Mouse (Mus musculus) liver, embryonic 16.5 days (tissue): ENCODE measurements around the gene Gm17018. TPM values are rescaled to one million over a fixed set of nuclear protein-coding genes. Genes with fewer than 3 reads are reported as not detected.

ENCODE experiments used
- ATAC-seq: fragments of 200-750 bp; cut with Nextera tagmentation; 2 replicates; pipeline ENCODE4 v1.8.0; 2017; ENCODE audit warnings: low read depth, mild to moderate bottlenecking, moderate number of reproducible peaks, moderate library complexity
- H3K27ac ChIP-seq: fragments of 300-500 bp; sonication (generic); 2 replicates; pipeline ENCODE4 v1.5.1; 2014; ENCODE audit warnings: mild to moderate bottlenecking, low read length
- H3K27me3 ChIP-seq: fragments of 300-500 bp; sonication (generic); 2 replicates; pipeline ENCODE4 v1.6.1; 2014; ENCODE audit warnings: low read depth, low read length, mixed read lengths; ENCODE audit not compliant: control insufficient read depth, insufficient read depth
- H3K36me3 ChIP-seq: fragments of 300-500 bp; sonication (generic); 2 replicates; pipeline ENCODE4 v1.6.1; 2014; ENCODE audit warnings: mild to moderate bottlenecking; ENCODE audit not compliant: control insufficient read depth, insufficient read depth
- H3K4me1 ChIP-seq: fragments of 300-500 bp; sonication (generic); 2 replicates; pipeline ENCODE4 v1.6.1; 2014; ENCODE audit warnings: low read depth, low read length, mixed read lengths; ENCODE audit not compliant: control insufficient read depth
- H3K4me2 ChIP-seq: fragments of 300-500 bp; sonication (generic); 2 replicates; pipeline ENCODE4 v1.6.1; 2014; ENCODE audit warnings: low read depth, low read length, mixed read lengths
- H3K4me3 ChIP-seq: fragments of 300-500 bp; sonication (generic); 2 replicates; pipeline ENCODE4 v1.5.1; 2014; ENCODE audit warnings: low read depth, mild to moderate bottlenecking, low read length
- H3K9ac ChIP-seq: fragments of 300-500 bp; sonication (generic); 2 replicates; pipeline ENCODE4 v1.6.1; 2014; ENCODE audit warnings: low read depth, low read length
- H3K9me3 ChIP-seq: fragments of 300-500 bp; sonication (generic); replicated peaks from 2 replicates; pipeline ENCODE4 v1.6.1; 2016; ENCODE audit warnings: low read length; ENCODE audit not compliant: control insufficient read depth
- WGBS: fragments of 180-500 bp; shearing (Covaris S2); extraction: QIAGEN DNeasy Blood & Tissue Kit; methylation state at CpG from one replicate; pipeline ENCODE4 v1.1.7; 2014; ENCODE audit not compliant: insufficient replicate concordance; 5-methylcytosine and 5-hydroxymethylcytosine counted together
- polyA plus RNA-seq: library from polyadenylated mRNA; unstranded; fragments of >200 nt; fragmentation: Nextera tagmentation; extraction: Ambion mirVana; gene quantifications from 2 replicates; pipeline ENCODE4 v1.2.1, GENCODE M21; 2015

Gene Gm17018
- polyA plus RNA-seq, 1 experiment from 2014 or later, result 10.2 TPM

DNA sequence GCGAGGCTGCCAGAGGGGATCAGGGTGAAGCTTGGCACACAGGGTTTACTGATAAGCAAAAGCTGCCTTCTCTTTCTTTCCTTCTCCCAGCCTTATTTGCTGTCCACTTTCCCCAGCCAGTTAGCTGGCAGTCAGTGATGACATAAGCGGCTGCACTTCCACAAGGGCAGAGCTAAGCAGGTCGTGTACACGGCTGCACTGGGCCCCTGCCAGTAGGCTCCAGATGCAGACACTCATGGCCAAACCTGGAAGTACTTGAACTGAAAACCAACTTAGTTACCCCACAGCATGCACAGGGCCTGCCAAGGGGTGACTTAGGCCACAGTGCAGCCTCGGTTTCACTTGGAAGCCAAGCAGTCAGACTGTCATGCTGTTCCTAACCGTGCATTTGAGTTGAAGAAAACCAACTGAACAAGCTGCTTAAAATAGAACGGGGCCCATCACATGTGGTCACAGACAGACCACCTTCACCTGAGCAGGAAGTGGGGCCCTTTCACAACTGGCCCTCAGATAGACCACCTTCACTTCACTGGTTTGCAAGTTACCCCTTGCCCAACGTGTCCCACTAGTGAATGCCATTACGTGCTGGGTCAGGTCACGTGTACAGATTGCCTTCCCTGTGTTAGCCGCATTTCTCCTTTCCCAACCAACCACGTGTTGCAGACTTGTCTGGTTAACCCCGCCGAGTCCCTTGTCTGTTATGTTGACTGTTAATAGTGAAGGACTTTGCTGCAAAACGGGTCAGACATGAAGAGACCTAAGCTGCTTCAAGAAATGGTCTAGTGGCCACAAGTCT lies 30.0 kb upstream of the Gm17018 start:
- no peak for ATAC-seq
- H3K36me3 ChIP-seq, result peaks cover 33% of the 10 kb centered on the region
- no peak overlapping the region for H3K27ac ChIP-seq
- WGBS, result 37% methylated on average over 15 of the region's 15 CpGs
- no peak overlapping the region for H3K4me3 ChIP-seq
- no peaks in the 10 kb centered on the region for H3K9me3 ChIP-seq
- H3K4me2 ChIP-seq, result no peak overlapping the region
- H3K9ac ChIP-seq, result no peak overlapping the region
- H3K27me3 ChIP-seq, result no peaks in the 10 kb centered on the region
- H3K4me1 ChIP-seq, result peaks cover 11% of the 10 kb centered on the region

DNA sequence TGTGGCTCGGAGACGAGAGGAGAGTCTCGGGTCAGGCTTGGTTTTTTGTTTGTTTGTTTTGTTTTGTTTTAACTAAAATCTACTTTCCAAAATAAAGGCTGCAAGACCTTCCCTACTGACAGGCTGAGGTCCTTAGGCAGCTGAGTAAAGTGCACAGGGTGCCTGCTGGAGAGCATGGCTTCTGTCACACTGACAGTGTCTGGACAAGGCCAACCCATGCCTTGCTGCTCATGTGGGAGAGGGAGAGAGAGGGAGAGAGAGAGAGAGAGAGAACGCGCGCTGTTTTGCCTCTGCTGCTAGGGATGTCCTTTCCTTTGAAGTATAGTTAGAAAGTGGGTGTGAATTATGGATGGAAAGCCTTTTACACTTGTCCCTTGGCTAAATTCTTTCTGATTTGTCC lies 28.9 kb upstream of the Gm17018 start:
- no peak overlapping the region for H3K4me3 ChIP-seq
- H3K9me3 ChIP-seq, result no peaks in the 10 kb centered on the region
- WGBS, result 83% methylated on average over 6 of the region's 6 CpGs
- no peaks in the 10 kb centered on the region for H3K27me3 ChIP-seq
- ATAC-seq, result no peak
- peaks cover 11% of the 10 kb centered on the region for H3K4me1 ChIP-seq
- H3K4me2 ChIP-seq, result no peak overlapping the region
- H3K36me3 ChIP-seq, result peaks cover 30% of the 10 kb centered on the region
- no peak overlapping the region for H3K27ac ChIP-seq
- H3K9ac ChIP-seq, result no peak overlapping the region

DNA sequence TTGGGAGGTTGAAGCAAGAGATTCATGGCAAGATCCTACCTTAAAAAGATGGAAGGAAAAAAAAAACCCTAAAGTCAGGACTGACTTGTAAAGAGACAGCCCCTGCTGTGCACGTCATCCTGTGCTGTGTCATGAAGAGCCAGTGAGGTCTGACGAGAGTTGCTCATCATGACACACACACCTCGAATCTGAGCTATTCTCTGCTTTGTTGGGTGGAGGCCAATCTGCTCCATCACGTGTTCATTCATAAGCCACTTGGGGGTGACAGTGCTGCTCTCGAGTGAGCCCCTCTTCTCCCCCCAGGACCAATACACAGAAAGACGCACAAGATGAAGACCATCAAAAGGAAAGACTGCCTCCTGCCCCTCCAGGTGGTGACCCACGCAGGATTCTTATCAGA lies 26.8 kb upstream of the Gm17018 start:
- no peak overlapping the region for H3K9ac ChIP-seq
- H3K4me3 ChIP-seq, result no peak overlapping the region
- ATAC-seq, result no peak
- H3K27me3 ChIP-seq, result no peaks in the 10 kb centered on the region
- no peaks in the 10 kb centered on the region for H3K9me3 ChIP-seq
- no peak overlapping the region for H3K27ac ChIP-seq
- H3K4me2 ChIP-seq, result no peak overlapping the region
- peaks cover 12% of the 10 kb centered on the region for H3K4me1 ChIP-seq
- WGBS, result 49% methylated on average over 7 of the region's 7 CpGs
- peaks cover 11% of the 10 kb centered on the region for H3K36me3 ChIP-seq

DNA sequence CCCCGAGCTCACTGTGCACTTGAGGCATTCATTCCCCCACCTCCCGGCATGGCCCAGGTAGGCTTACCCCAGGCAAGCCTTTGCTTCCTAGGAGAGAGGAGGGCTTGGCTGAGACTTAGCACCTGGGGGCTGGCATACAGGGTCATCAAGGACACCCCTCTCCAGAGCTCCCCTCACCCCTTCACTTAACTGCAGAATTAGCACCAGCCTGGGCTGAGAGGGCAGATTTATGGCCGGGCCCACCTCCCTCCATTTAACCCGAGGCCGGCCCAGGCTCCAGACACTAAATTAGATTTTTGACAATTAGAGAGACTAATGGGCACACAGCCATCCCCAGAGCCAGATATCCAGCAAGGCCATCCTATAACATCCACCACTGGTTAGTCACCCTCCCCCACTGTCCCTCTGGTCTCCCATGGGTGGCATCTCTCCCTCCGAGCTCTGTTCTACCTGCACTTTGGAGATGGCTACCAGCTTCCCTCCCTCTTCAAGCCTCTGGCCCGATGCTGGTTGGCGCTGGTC lies 25.1 kb upstream of the Gm17018 start:
- no peak for ATAC-seq
- H3K36me3 ChIP-seq, result no peaks in the 10 kb centered on the region
- H3K27me3 ChIP-seq, result no peaks in the 10 kb centered on the region
- no peak overlapping the region for H3K27ac ChIP-seq
- no peak overlapping the region for H3K4me3 ChIP-seq
- WGBS, result 78% methylated on average over 8 of the region's 8 CpGs
- no peaks in the 10 kb centered on the region for H3K9me3 ChIP-seq
- H3K4me1 ChIP-seq, result peaks cover 9% of the 10 kb centered on the region
- H3K4me2 ChIP-seq, result no peak overlapping the region
- H3K9ac ChIP-seq, result no peak overlapping the region

DNA sequence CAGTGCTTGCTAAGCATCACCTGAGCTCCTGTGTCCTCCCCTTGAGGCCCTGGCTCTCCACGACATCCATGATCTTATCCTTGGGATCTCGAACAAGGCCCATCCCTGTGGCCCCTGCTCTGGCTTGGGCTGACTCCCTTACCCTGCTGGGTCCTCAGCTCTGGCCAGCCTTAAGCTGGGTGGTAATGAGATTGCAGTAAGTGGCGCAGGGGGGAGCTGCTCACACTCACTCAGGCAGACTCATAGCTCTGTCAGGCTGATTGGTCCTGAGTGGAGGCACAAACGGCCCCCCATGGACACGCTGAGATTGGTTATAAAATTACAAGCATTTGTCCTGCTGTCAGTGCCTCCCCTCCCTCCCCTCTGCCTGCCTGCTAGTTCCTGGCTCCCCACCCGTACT lies 24.5 kb upstream of the Gm17018 start:
- H3K4me1 ChIP-seq, result peaks cover 9% of the 10 kb centered on the region
- WGBS, result 54% methylated on average over 6 of the region's 6 CpGs
- H3K4me2 ChIP-seq, result no peak overlapping the region
- no peaks in the 10 kb centered on the region for H3K36me3 ChIP-seq
- no peak for ATAC-seq
- no peak overlapping the region for H3K9ac ChIP-seq
- peaks cover 2% of the 10 kb centered on the region for H3K27me3 ChIP-seq
- no peaks in the 10 kb centered on the region for H3K9me3 ChIP-seq
- H3K27ac ChIP-seq, result no peak overlapping the region
- no peak overlapping the region for H3K4me3 ChIP-seq

DNA sequence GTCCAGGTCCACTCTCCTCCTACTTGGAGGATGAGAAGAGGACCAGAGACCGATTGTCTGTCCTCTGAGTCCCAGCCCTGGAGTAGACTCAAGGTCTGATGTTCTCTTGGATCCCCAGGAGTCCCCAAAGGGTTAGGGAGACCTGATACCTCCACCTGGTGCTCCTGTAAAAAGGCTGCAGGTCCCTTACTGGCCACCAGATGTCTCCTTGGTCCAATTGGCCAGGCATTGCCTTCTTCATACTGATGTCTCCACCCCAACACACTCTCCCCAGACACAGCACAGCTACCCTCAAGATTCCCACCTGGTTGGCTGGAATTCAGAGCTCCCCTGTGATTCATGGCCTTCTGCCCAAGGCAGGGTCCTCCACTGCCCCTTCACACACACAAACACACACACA lies 22.9 kb upstream of the Gm17018 start:
- Histone ChIP-seq H3K9ac (no peak overlapping the region), H3K27me3 (peaks cover 16% of the 10 kb centered on the region), H3K36me3 (no peaks in the 10 kb centered on the region), H3K4me3 (no peak overlapping the region), H3K4me1 (peaks cover 13% of the 10 kb centered on the region), H3K4me2 (no peak overlapping the region), H3K27ac (no peak overlapping the region), H3K9me3 (no peaks in the 10 kb centered on the region)
- no peak for ATAC-seq
- 46% methylated on average over 1 of the region's 1 CpGs for WGBS

DNA sequence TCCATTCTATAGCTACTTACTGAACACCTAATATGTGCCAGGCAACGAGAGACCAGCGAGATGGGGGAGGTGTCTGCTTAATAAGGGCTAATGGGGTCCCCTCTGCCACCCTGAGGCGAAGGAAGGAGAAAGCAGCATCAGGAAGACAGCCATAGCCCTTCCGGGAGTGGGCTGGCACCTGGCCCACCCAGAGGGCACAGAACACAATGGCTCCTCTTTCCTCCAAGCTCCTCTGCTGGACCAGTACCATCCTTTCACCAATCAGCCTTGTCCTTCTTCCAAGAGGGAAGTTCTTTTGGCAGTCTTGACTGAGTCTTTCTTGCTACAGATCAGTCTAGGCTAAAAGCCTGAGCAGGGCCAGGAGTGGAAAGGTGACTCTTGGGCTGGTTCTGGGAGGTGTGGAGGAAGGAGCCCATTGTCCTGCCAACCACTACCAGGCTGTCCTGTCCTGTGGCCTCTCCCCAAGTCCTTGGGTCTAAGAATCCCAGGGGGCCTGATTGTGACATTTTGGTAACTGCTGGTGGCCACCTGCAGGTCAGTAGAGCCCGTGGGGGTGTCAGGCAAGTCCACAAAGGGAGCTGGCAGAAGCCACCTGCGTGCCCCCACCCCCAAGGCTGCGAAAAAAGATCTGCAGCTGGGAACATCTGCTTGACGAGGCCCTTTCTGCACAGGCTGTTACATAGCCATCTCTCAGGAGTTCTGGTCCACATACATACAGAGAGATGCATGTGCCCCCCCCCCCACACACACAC lies 19.6 kb upstream of the Gm17018 start:
- WGBS, result 38% methylated on average over 8 of the region's 8 CpGs
- H3K9ac ChIP-seq, result no peak overlapping the region
- no peaks in the 10 kb centered on the region for H3K9me3 ChIP-seq
- peak overlapping the region; percentile 73 for H3K4me2 ChIP-seq
- H3K27ac ChIP-seq, result no peak overlapping the region
- no peak for ATAC-seq
- H3K4me1 ChIP-seq, result peaks cover 22% of the 10 kb centered on the region
- peaks cover 29% of the 10 kb centered on the region for H3K27me3 ChIP-seq
- H3K4me3 ChIP-seq, result peak overlapping the region; percentile 47
- H3K36me3 ChIP-seq, result no peaks in the 10 kb centered on the region

DNA sequence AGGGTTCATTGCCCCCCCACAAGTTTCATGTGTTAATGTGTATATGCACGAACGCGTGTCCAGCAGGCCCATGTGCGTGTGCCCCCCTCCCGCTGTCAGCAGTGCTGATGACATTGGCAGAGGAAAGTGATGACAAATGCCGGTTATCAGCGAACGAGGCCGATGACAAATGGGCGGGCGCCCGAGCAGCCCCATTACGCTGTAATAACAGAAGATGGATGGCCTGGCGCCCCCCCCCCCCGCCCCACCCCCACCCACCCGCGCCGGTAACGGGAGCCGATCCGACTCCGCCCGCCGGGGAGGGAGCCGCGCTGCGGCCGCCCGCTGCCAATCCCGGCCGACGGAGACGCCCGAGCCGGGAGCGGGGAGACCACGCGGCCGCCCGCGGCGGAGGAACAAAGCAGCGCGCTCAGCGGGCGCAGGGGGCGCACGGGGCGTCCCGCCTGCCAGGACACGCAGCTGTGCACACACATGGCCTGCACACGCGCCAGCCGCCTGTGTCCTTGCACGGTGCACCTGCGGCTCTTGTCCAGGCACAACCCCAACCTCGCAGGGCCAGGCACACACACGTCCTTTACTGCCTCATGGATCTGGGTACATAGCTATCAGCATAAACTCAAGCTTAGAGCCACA lies 18.9 kb upstream of the Gm17018 start:
- Histone ChIP-seq H3K4me2 (peak overlapping the region; percentile 73), H3K27me3 (peaks cover 29% of the 10 kb centered on the region), H3K36me3 (no peaks in the 10 kb centered on the region), H3K9me3 (no peaks in the 10 kb centered on the region), H3K4me1 (peaks cover 22% of the 10 kb centered on the region), H3K4me3 (peak overlapping the region; percentile 47), H3K9ac (peak overlapping the region; percentile 37; the same call in 1 of the 2 replicates), H3K27ac (no peak overlapping the region)
- WGBS, result under 1% methylated on average over 48 of the region's 58 CpGs
- ATAC-seq, result peak; percentile 15; the same call in 1 of the 2 replicates
